8 mouse cellular contexts compared by ENCODE assay signal in genomic region chr8:84979599-84980421, GRCm38 (mm10). TPM values are rescaled to one million over a fixed set of nuclear protein-coding genes. Genes with fewer than 3 reads are reported as not detected.
A peak's percentile ranks its signal among the peaks of the same experiment; 100 is the strongest.
DNase-seq lines count a peak whose midpoint lies in the region; ATAC-seq and TF ChIP-seq lines count a peak whose summit lies in the region.

No protein-coding gene starts in this region.

- H3K4me3 ChIP-seq in C2C12 (ENCODE audit: insufficient read depth, poor library complexity, severe bottlenecking), result peak overlapping the region; percentile 33
- peak overlapping the region; percentile 42 for H3K4me3 ChIP-seq in heart, embryonic 11.5 days (ENCODE audit: low read depth, low read length)
- H3K4me3 ChIP-seq in kidney, embryonic 16.5 days (ENCODE audit: low read length), result peak overlapping the region; percentile 41
- peak overlapping the region; percentile 59 for H3K4me3 ChIP-seq in liver, adult 2 months (ENCODE audit: insufficient read depth, low read depth, low read length)

- ATAC-seq in erythroblast, adult 5-6 weeks (replicated peaks; ENCODE audit: low FRiP score, poor library complexity, severe bottlenecking), result peak; percentile 62
- peak; percentile 11; the same call in 1 of the 2 replicates for ATAC-seq in heart, embryonic 11.5 days (replicated peaks; ENCODE audit: insufficient number of reproducible peaks, low FRiP score, low TSS enrichment)
- ATAC-seq in kidney, embryonic 16.5 days (ENCODE audit: low FRiP score, low TSS enrichment), result peak; percentile 32
- ATAC-seq in monocyte, adult 5-6 weeks (replicated peaks; ENCODE audit: insufficient number of reproducible peaks, low FRiP score, low TSS enrichment, poor library complexity, severe bottlenecking), result peak; percentile 44

- no peaks in the 10 kb centered on the region for H3K27me3 ChIP-seq in C2C12 (ENCODE audit: control insufficient read depth, insufficient read depth, insufficient read length)
- H3K27me3 ChIP-seq in heart, embryonic 11.5 days (ENCODE audit: control insufficient read depth, insufficient read depth, low read length), result 0 out of 2 replicates have a peak, but pooled peaks cover 3% of the 10 kb centered on the region
- no peaks in the 10 kb centered on the region for H3K27me3 ChIP-seq in kidney, embryonic 16.5 days (ENCODE audit: insufficient read depth, low read length)
- no peaks in the 10 kb centered on the region for H3K27me3 ChIP-seq in liver, adult 2 months (ENCODE audit: control insufficient read depth, insufficient read depth, low read length)

- 2% methylated on average over 39 of the region's 42 CpGs for WGBS in heart, embryonic 11.5 days (ENCODE audit: insufficient replicate concordance)
- 2% methylated on average over 42 of the region's 42 CpGs for WGBS in kidney, embryonic 16.5 days
- WGBS in liver, adult 2 months, result 2% methylated on average over 39 of the region's 42 CpGs

- peak overlapping the region; percentile 98 for H3K4me2 ChIP-seq in heart, embryonic 11.5 days
- H3K4me2 ChIP-seq in kidney, embryonic 16.5 days (replicated peaks; ENCODE audit: low read depth, low read length), result peak overlapping the region; percentile 96

- 0 out of 2 replicates have a peak overlapping the region, but pooled peaks have one; percentile 30 for H3K27ac ChIP-seq in heart, embryonic 11.5 days (ENCODE audit: low read depth, low read length)
- peak overlapping the region; percentile 87 for H3K27ac ChIP-seq in kidney, embryonic 16.5 days (ENCODE audit: low read length)
- H3K27ac ChIP-seq in liver, adult 2 months (replicated peaks; ENCODE audit: insufficient read depth, low read depth, low read length), result peak overlapping the region; percentile 99

- H3K79me3 ChIP-seq in C2C12 (ENCODE audit: low read depth), result peaks cover 17% of the 10 kb centered on the region

- H3K36me3 ChIP-seq in C2C12 (ENCODE audit: control insufficient read depth, insufficient read depth), result peaks cover 9% of the 10 kb centered on the region
- no peaks in the 10 kb centered on the region for H3K36me3 ChIP-seq in heart, embryonic 11.5 days (ENCODE audit: control insufficient read depth, insufficient read depth, low read length)
- peaks cover 1% of the 10 kb centered on the region; the same call in 1 of the 2 replicates for H3K36me3 ChIP-seq in kidney, embryonic 16.5 days (ENCODE audit: insufficient read depth, low read length)
- no peaks in the 10 kb centered on the region for H3K36me3 ChIP-seq in liver, adult 2 months (ENCODE audit: control insufficient read depth, insufficient read depth, low read length)

- H3K79me2 ChIP-seq in C2C12 (ENCODE audit: control insufficient read depth, insufficient read depth), result peaks cover 37% of the 10 kb centered on the region
- peaks cover 10% of the 10 kb centered on the region; the same call in 1 of the 2 replicates for H3K79me2 ChIP-seq in liver, adult 2 months (ENCODE audit: control insufficient read depth, insufficient read depth, low read length)

- TF ChIP-seq CTCF in C2C12 (IDR thresholded peaks at IDR 0.05; ENCODE audit: control insufficient read depth, insufficient read depth, insufficient read length), result no peak
- no peak for TF ChIP-seq CTCF in brain, embryonic 14.5 days (IDR thresholded peaks at IDR 0.05; ENCODE audit: borderline replicate concordance, extremely low read depth, insufficient read depth, insufficient read length)
- TF ChIP-seq CTCF in liver, adult 2 months (IDR thresholded peaks at IDR 0.05; ENCODE audit: low read depth, low read length), result no peak

- DNase-seq in brain, embryonic 14.5 days (ENCODE audit: low read depth), result peak; percentile 96
- peak; percentile 92 for DNase-seq in liver, adult 2 months (ENCODE audit: extremely low read depth, low read depth, low spot score)
- peak; percentile 92 to 93 for DNase-seq in spleen, postnatal 4 days (ENCODE audit: low spot score in 2 of 2)

- H3ac ChIP-seq in C2C12 (ENCODE audit: control insufficient read depth, insufficient read length, low read depth), result peak overlapping the region; percentile 58

- no peak for TF ChIP-seq POLR2A in brain, embryonic 14.5 days (IDR thresholded peaks at IDR 0.05; ENCODE audit: borderline replicate concordance, extremely low read depth, insufficient read depth, insufficient read length, poor library complexity, severe bottlenecking)
- TF ChIP-seq POLR2A in liver, adult 2 months (IDR thresholded peaks at IDR 0.05; ENCODE audit: extremely low read depth, insufficient read depth, low read length), result 0 out of 2 replicates have a peak, but pooled peaks have one; percentile 28

- H3K9me3 ChIP-seq in heart, embryonic 11.5 days (replicated peaks; ENCODE audit: control insufficient read depth, low read length), result no peaks in the 10 kb centered on the region
- H3K9me3 ChIP-seq in kidney, embryonic 16.5 days (ENCODE audit: low read length), result no peaks in the 10 kb centered on the region

- H3K4me1 ChIP-seq in heart, embryonic 11.5 days (ENCODE audit: control insufficient read depth, insufficient read depth, low read length), result peaks cover 50% of the 10 kb centered on the region
- H3K4me1 ChIP-seq in kidney, embryonic 16.5 days (ENCODE audit: insufficient read depth, low read length), result peaks cover 82% of the 10 kb centered on the region
- peaks cover 20% of the 10 kb centered on the region for H3K4me1 ChIP-seq in liver, adult 2 months (ENCODE audit: control insufficient read depth, insufficient read depth, low read length)

- peak overlapping the region; percentile 67 for H3K9ac ChIP-seq in heart, embryonic 11.5 days (ENCODE audit: low read depth, low read length)
- peak overlapping the region; percentile 55 for H3K9ac ChIP-seq in kidney, embryonic 16.5 days (replicated peaks; ENCODE audit: low read length)
- peak overlapping the region; percentile 77 for H3K9ac ChIP-seq in liver, adult 2 months (ENCODE audit: low read depth, low read length)

TF ChIP-seq in C2C12, 6 proteins besides CTCF, POLR2A, EP300 and RAD21 (continues in another document):
- TF ChIP-seq MYOD1 (IDR thresholded peaks at IDR 0.05; ENCODE audit: control insufficient read depth, insufficient read length, low read depth) (no peak), FOSL1 (IDR thresholded peaks at IDR 0.05; ENCODE audit: insufficient read depth, low read length, poor library complexity, severe bottlenecking) (no peak), CEBPB (IDR thresholded peaks at IDR 0.05; ENCODE audit: low read depth) (peak; percentile 67)

RNA-seq across cellular contexts. Expression of gene Junb, which starts 1.3 kb away (rescaled TPM):
- polyA plus RNA-seq in C2C12 (2012; fragmentation: generic; extraction: Trizol), result 158 TPM
- 6.7 and 7.1 TPM in 2 replicates for polyA plus RNA-seq in brain, embryonic 14.5 days (2012; rRNA removed)
- total RNA-seq in erythroblast, adult 5-6 weeks (2015; ENCODE audit: low replicate concordance), result 6.1 and 6.7 TPM in 2 replicates
- total RNA-seq in erythroblast, adult 5-6 weeks (2017; ENCODE audit: low replicate concordance), result 15.5 and 16.1 TPM in 2 replicates
- polyA plus RNA-seq in heart, embryonic 11.5 days (2014; fragmentation: Nextera tagmentation; extraction: Ambion mirVana), result 7.6 and 9.3 TPM in 2 replicates
- polyA plus RNA-seq in kidney, embryonic 16.5 days (2015; fragmentation: Nextera tagmentation; extraction: Ambion mirVana), result 8.3 and 11.7 TPM in 2 replicates
- 29.5 and 45.6 TPM in 2 replicates for total RNA-seq in liver, adult 2 months (2014; rRNA removed)
- polyA plus RNA-seq in liver, adult 2 months (2012; rRNA removed), result 12.3 and 17.9 TPM in 2 replicates
- total RNA-seq in monocyte, adult 5-6 weeks (2017), result 405 to 735 TPM (median 444 TPM) in 3 replicates

RNA-seq across cellular contexts. Expression of gene Rnaseh2a, which starts 10.2 kb away (rescaled TPM):
- 145 TPM for polyA plus RNA-seq in C2C12 (2012; fragmentation: generic; extraction: Trizol)
- 41.8 and 51.3 TPM in 2 replicates for polyA plus RNA-seq in brain, embryonic 14.5 days (2012; rRNA removed)
- 31.8 and 67.2 TPM in 2 replicates for total RNA-seq in erythroblast, adult 5-6 weeks (2015; ENCODE audit: low replicate concordance)
- 37.4 and 37.9 TPM in 2 replicates for total RNA-seq in erythroblast, adult 5-6 weeks (2017; ENCODE audit: low replicate concordance)
- 95.9 and 106 TPM in 2 replicates for polyA plus RNA-seq in heart, embryonic 11.5 days (2014; fragmentation: Nextera tagmentation; extraction: Ambion mirVana)
- 137 and 138 TPM in 2 replicates for polyA plus RNA-seq in kidney, embryonic 16.5 days (2015; fragmentation: Nextera tagmentation; extraction: Ambion mirVana)
- total RNA-seq in liver, adult 2 months (2014; rRNA removed), result 17.1 and 24.5 TPM in 2 replicates
- 25.6 and 28.3 TPM in 2 replicates for polyA plus RNA-seq in liver, adult 2 months (2012; rRNA removed)
- 43.9 to 58.8 TPM (median 58.1 TPM) in 3 replicates for total RNA-seq in monocyte, adult 5-6 weeks (2017)

RNA-seq across cellular contexts. Expression of gene Prdx2, which starts 10.4 kb away (rescaled TPM):
- polyA plus RNA-seq in C2C12 (2012; fragmentation: generic; extraction: Trizol), result 609 TPM
- polyA plus RNA-seq in brain, embryonic 14.5 days (2012; rRNA removed), result 756 and 915 TPM in 2 replicates
- total RNA-seq in erythroblast, adult 5-6 weeks (2015; ENCODE audit: low replicate concordance), result 1,192 and 1,430 TPM in 2 replicates
- total RNA-seq in erythroblast, adult 5-6 weeks (2017; ENCODE audit: low replicate concordance), result 2,193 and 2,235 TPM in 2 replicates
- polyA plus RNA-seq in heart, embryonic 11.5 days (2014; fragmentation: Nextera tagmentation; extraction: Ambion mirVana), result 862 and 992 TPM in 2 replicates
- 810 and 819 TPM in 2 replicates for polyA plus RNA-seq in kidney, embryonic 16.5 days (2015; fragmentation: Nextera tagmentation; extraction: Ambion mirVana)
- 135 and 157 TPM in 2 replicates for total RNA-seq in liver, adult 2 months (2014; rRNA removed)
- polyA plus RNA-seq in liver, adult 2 months (2012; rRNA removed), result 110 and 142 TPM in 2 replicates
- total RNA-seq in monocyte, adult 5-6 weeks (2017), result 153 to 207 TPM (median 196 TPM) in 3 replicates

RNA-seq across cellular contexts. Expression of gene Gm49661, which starts 10.6 kb away (rescaled TPM):
- not detected for polyA plus RNA-seq in C2C12 (2012; fragmentation: generic; extraction: Trizol)
- not detected in 2 replicates for polyA plus RNA-seq in brain, embryonic 14.5 days (2012; rRNA removed)
- not detected in 2 replicates for total RNA-seq in erythroblast, adult 5-6 weeks (2015; ENCODE audit: low replicate concordance)
- total RNA-seq in erythroblast, adult 5-6 weeks (2017; ENCODE audit: low replicate concordance), result not detected in 2 replicates
- polyA plus RNA-seq in heart, embryonic 11.5 days (2014; fragmentation: Nextera tagmentation; extraction: Ambion mirVana), result not detected in 2 replicates
- not detected in 2 replicates for polyA plus RNA-seq in kidney, embryonic 16.5 days (2015; fragmentation: Nextera tagmentation; extraction: Ambion mirVana)
- total RNA-seq in liver, adult 2 months (2014; rRNA removed), result not detected in 2 replicates
- 1.0 TPM in 1 of 2 replicates, not detected in the other for polyA plus RNA-seq in liver, adult 2 months (2012; rRNA removed)
- not detected in 3 replicates for total RNA-seq in monocyte, adult 5-6 weeks (2017)

RNA-seq across cellular contexts. Expression of gene Hook2, which starts 10.6 kb away (rescaled TPM):
- 7.0 TPM for polyA plus RNA-seq in C2C12 (2012; fragmentation: generic; extraction: Trizol)
- polyA plus RNA-seq in brain, embryonic 14.5 days (2012; rRNA removed), result 21.2 and 27.2 TPM in 2 replicates
- total RNA-seq in erythroblast, adult 5-6 weeks (2015; ENCODE audit: low replicate concordance), result 1.9 and 5.0 TPM in 2 replicates
- 1.6 and 6.1 TPM in 2 replicates for total RNA-seq in erythroblast, adult 5-6 weeks (2017; ENCODE audit: low replicate concordance)
- 6.7 and 7.1 TPM in 2 replicates for polyA plus RNA-seq in heart, embryonic 11.5 days (2014; fragmentation: Nextera tagmentation; extraction: Ambion mirVana)
- 34.8 and 35.2 TPM in 2 replicates for polyA plus RNA-seq in kidney, embryonic 16.5 days (2015; fragmentation: Nextera tagmentation; extraction: Ambion mirVana)
- total RNA-seq in liver, adult 2 months (2014; rRNA removed), result 12.4 and 14.2 TPM in 2 replicates
- 9.6 and 12.5 TPM in 2 replicates for polyA plus RNA-seq in liver, adult 2 months (2012; rRNA removed)
- 4.2 to 8.7 TPM (median 4.5 TPM) in 3 replicates for total RNA-seq in monocyte, adult 5-6 weeks (2017)

Comparison
In these comparisons a context has a peak if more than half of its experiments do, and no peak if none do; other contexts are left out.
1. Peak in every context shown above with its lines: DNase-seq, ATAC-seq, H3K4me3 ChIP-seq and H3K27ac ChIP-seq.
2. ATAC-seq: peak in every context shown above with its lines; median percentile 62 in erythroblast, adult 5-6 weeks; 44 in monocyte, adult 5-6 weeks; 32 in kidney, embryonic 16.5 days; 11 in heart, embryonic 11.5 days.
3. H3K27ac ChIP-seq: peak in every context shown above with its lines; median percentile 99 in liver, adult 2 months; 87 in kidney, embryonic 16.5 days; 30 in heart, embryonic 11.5 days.